Mouse (Mus musculus): Measurements from ENCODE around the gene Rad51b. TPM values are rescaled to one million over a fixed set of nuclear protein-coding genes. Genes with fewer than 3 reads are reported as not detected.

The Rad51b gene
- total RNA-seq (2021) = under 1 TPM in 1 of 2 experiments, not detected in 1; 0.36 TPM
- long read RNA-seq, experiment 1 = 0 reads
- long read RNA-seq, experiment 2 = 0 reads

- Histone ChIP-seq H3K4me3 (peak within 1 kb of the TSS; percentile 76), H3K27ac (peak within 1 kb of the TSS; percentile 85)
- intact Hi-C loops (cut with DNase I) = no loop called here
- no peak for TF ChIP-seq CTCF (IDR thresholded peaks at IDR 0.05)
- DNase-seq (ENCODE audit: extremely low spot score in 1 of 2, low spot score in 2 of 2) = peak; percentile 35 to 63
These were observed at the start of gene Rad51b for GRCm38 (mm10) chr12:79297121-79297576. Gene Rad51b, plus strand, starts transcription at chr12:79297282.

GRCm38 (mm10) chr12:79248110-79248509 lies 49.0 kb upstream of the Rad51b start:
- no peak for DNase-seq (ENCODE audit: extremely low spot score in 1 of 2, low spot score in 2 of 2)
- TF ChIP-seq CTCF (IDR thresholded peaks at IDR 0.05) = no peak
- H3K27ac ChIP-seq = no peak overlapping the region
- H3K4me3 ChIP-seq = no peak overlapping the region
- intact Hi-C loops (cut with DNase I) = no loop called here

- intact Hi-C loops (cut with DNase I) = no loop called here
- no peak overlapping the region for H3K4me3 ChIP-seq
- DNase-seq (ENCODE audit: extremely low spot score in 1 of 2, low spot score in 2 of 2) = no peak
- no peak overlapping the region for H3K27ac ChIP-seq
- TF ChIP-seq CTCF (IDR thresholded peaks at IDR 0.05) = no peak
These were observed 43.6 kb upstream of the Rad51b start for GRCm38 (mm10) chr12:79253294-79254053.

- TF ChIP-seq CTCF (IDR thresholded peaks at IDR 0.05) = no peak
- Histone ChIP-seq H3K27ac (no peak overlapping the region), H3K4me3 (no peak overlapping the region)
- no peak for DNase-seq (ENCODE audit: extremely low spot score in 1 of 2, low spot score in 2 of 2)
- intact Hi-C loops (cut with DNase I) = no loop called here
These were observed 42.1 kb upstream of the Rad51b start for GRCm38 (mm10) chr12:79254975-79255374.

GRCm38 (mm10) chr12:79260154-79260553 lies 36.9 kb upstream of the Rad51b start:
- Histone ChIP-seq H3K4me3 (no peak overlapping the region), H3K27ac (no peak overlapping the region)
- intact Hi-C loops (cut with DNase I) = no loop called here
- TF ChIP-seq CTCF (IDR thresholded peaks at IDR 0.05) = no peak
- no peak for DNase-seq (ENCODE audit: extremely low spot score in 1 of 2, low spot score in 2 of 2)

- Histone ChIP-seq H3K27ac (no peak overlapping the region), H3K4me3 (no peak overlapping the region)
- peak in 1 of 2 experiments; percentile 30 for DNase-seq (ENCODE audit: extremely low spot score in 1 of 2, low spot score in 2 of 2)
- peak; percentile 57 for TF ChIP-seq CTCF (IDR thresholded peaks at IDR 0.05)
- intact Hi-C loops (cut with DNase I) = loop anchor here (1.0 kb wide), 1 partner anchor 68 kb away; no protein-coding TSS in a partner anchor
These were observed 36.0 kb upstream of the Rad51b start for GRCm38 (mm10) chr12:79261035-79261434.

GRCm38 (mm10) chr12:79272604-79273003 lies 24.5 kb upstream of the Rad51b start:
- intact Hi-C loops (cut with DNase I) = no loop called here
- no peak overlapping the region for H3K4me3 ChIP-seq

GRCm38 (mm10) chr12:79279513-79280115 lies 17.5 kb upstream of the Rad51b start:
- intact Hi-C loops (cut with DNase I) = no loop called here
- Histone ChIP-seq H3K27ac (no peak overlapping the region), H3K4me3 (no peak overlapping the region)
- DNase-seq (ENCODE audit: extremely low spot score in 1 of 2, low spot score in 2 of 2) = no peak
- TF ChIP-seq CTCF (IDR thresholded peaks at IDR 0.05) = no peak

More at GRCm38 (mm10) chr12:79272604-79273003, 24.5 kb upstream of the Rad51b start:
- no peak for TF ChIP-seq CTCF (IDR thresholded peaks at IDR 0.05)
- no peak overlapping the region for H3K27ac ChIP-seq
- DNase-seq (ENCODE audit: extremely low spot score in 1 of 2, low spot score in 2 of 2) = no peak

GRCm38 (mm10) chr12:79282595-79282994 lies 14.5 kb upstream of the Rad51b start:
- no peak for TF ChIP-seq CTCF (IDR thresholded peaks at IDR 0.05)
- intact Hi-C loops (cut with DNase I) = no loop called here

GRCm38 (mm10) chr12:79292874-79293273 lies 4.2 kb upstream of the Rad51b start:
- intact Hi-C loops (cut with DNase I) = no loop called here
- TF ChIP-seq CTCF (IDR thresholded peaks at IDR 0.05) = no peak
- H3K4me3 ChIP-seq = no peak overlapping the region
- no peak for DNase-seq (ENCODE audit: extremely low spot score in 1 of 2, low spot score in 2 of 2)
- no peak overlapping the region for H3K27ac ChIP-seq

More at GRCm38 (mm10) chr12:79282595-79282994, 14.5 kb upstream of the Rad51b start:
- H3K27ac ChIP-seq = no peak overlapping the region
- H3K4me3 ChIP-seq = no peak overlapping the region
- DNase-seq (ENCODE audit: extremely low spot score in 1 of 2, low spot score in 2 of 2) = no peak

- H3K27ac ChIP-seq = peak within 1 kb of the TSS; percentile 85
- DNase-seq (ENCODE audit: extremely low spot score in 1 of 2, low spot score in 2 of 2) = peak; percentile 89 to 92
- intact Hi-C loops (cut with DNase I) = no loop called here
- H3K4me3 ChIP-seq = peak within 1 kb of the TSS; percentile 76
- peak; percentile 27 for TF ChIP-seq CTCF (IDR thresholded peaks at IDR 0.05)
These were observed 811 bp upstream of the Rad51b start, which contains the start of gene Zfyve26 for GRCm38 (mm10) chr12:79296126-79296816. Gene Zfyve26, minus strand, starts transcription at chr12:79296304.

Data from left cerebral cortex, adult 2 months (tissue).